Mouse (Mus musculus) testis, adult 2 months (tissue): ENCODE measurements around the gene Galnt17. TPM values are rescaled to one million over a fixed set of nuclear protein-coding genes. Genes with fewer than 3 reads are reported as not detected.

ENCODE experiments used
- H3K27ac ChIP-seq: fragments of 200-500 bp; 2 replicates; pipeline ENCODE4 v1.5.1; 2012; ENCODE audit warnings: low read depth, low read length; ENCODE audit not compliant: control insufficient read depth, insufficient read depth
- H3K27me3 ChIP-seq: fragments of 200-500 bp; 2 replicates; pipeline ENCODE4 v1.6.1; 2012; ENCODE audit warnings: mild to moderate bottlenecking, low read length, moderate library complexity; ENCODE audit not compliant: control insufficient read depth, insufficient read depth
- H3K36me3 ChIP-seq: fragments of 200-500 bp; 2 replicates; pipeline ENCODE4 v1.6.1; 2012; ENCODE audit warnings: mild to moderate bottlenecking, low read length; ENCODE audit not compliant: control insufficient read depth, insufficient read depth
- H3K4me1 ChIP-seq: fragments of 200-500 bp; 2 replicates; pipeline ENCODE4 v1.6.1; 2012; ENCODE audit warnings: low read length; ENCODE audit not compliant: control insufficient read depth, insufficient read depth
- H3K4me3 ChIP-seq: fragments of 200-500 bp; 2 replicates; pipeline ENCODE4 v1.5.1; 2012; ENCODE audit warnings: low read depth, mild to moderate bottlenecking, low read length, moderate library complexity, mixed read lengths; ENCODE audit not compliant: control insufficient read depth
- CTCF ChIP-seq: fragments of 200-500 bp; IDR thresholded peaks from 2 replicates; pipeline ENCODE4 v1.5.1; 2012; ENCODE audit warnings: low read depth, mild to moderate bottlenecking, inconsistent platforms, low read length, moderate library complexity; ENCODE audit not compliant: control insufficient read depth, insufficient read depth, insufficient replicate concordance
- POLR2A ChIP-seq: fragments of 200-500 bp; IDR thresholded peaks from 2 replicates; pipeline ENCODE4 v1.6.1; 2012; ENCODE audit warnings: low read depth, mild to moderate bottlenecking, inconsistent platforms, low read length, moderate library complexity; ENCODE audit not compliant: control insufficient read depth
- polyA plus RNA-seq: library from polyadenylated mRNA; depleted of rRNA; stranded (reverse); fragments of >200 nt; gene quantifications from 2 replicates; pipeline ENCODE4 v1.2.3, GENCODE M21; 2012

Galnt17 gene
- polyA plus RNA-seq, 1 experiment = 0.95 TPM

GRCm38 (mm10) chr5:130950894-130951400, 357.4 kb downstream of the Galnt17 start:
- H3K4me1 ChIP-seq = no peaks in the 10 kb centered on the region
- peak; percentile 24; the same call in 1 of the 2 replicates for TF ChIP-seq CTCF
- TF ChIP-seq POLR2A = no peak
- H3K27me3 ChIP-seq = no peaks in the 10 kb centered on the region
- no peaks in the 10 kb centered on the region for H3K36me3 ChIP-seq
- no peak overlapping the region for H3K4me3 ChIP-seq
- H3K27ac ChIP-seq = no peak overlapping the region

- no peak overlapping the region for H3K4me3 ChIP-seq
- no peaks in the 10 kb centered on the region for H3K27me3 ChIP-seq
- no peak overlapping the region for H3K27ac ChIP-seq
- H3K36me3 ChIP-seq = no peaks in the 10 kb centered on the region
- H3K4me1 ChIP-seq = no peaks in the 10 kb centered on the region
- TF ChIP-seq POLR2A (no peak), CTCF (no peak)
Observed at GRCm38 (mm10) chr5:130950421-130950820, 357.9 kb downstream of the Galnt17 start.

DNA sequence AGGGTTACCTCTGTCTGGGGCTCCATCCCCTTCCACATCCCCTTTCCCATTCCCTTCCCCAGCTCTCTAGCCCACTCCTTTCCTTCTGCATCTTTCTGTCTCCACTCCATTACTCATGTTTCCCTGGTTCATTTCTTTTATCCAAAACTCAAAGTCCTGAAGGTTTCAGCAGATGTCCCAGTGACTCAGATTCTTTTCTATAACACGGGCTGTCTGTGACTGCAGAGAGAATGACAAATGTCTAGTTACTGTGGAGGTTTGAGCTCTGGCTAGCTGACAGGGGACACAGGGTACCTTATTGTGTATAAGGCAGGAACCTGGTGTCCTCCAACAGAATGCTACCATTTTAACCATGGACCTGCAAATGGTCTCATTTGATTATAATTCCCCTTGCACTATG, 358.6 kb downstream of the Galnt17 start:
- no peak for TF ChIP-seq POLR2A
- no peak for TF ChIP-seq CTCF
- Histone ChIP-seq H3K4me3 (no peak overlapping the region), H3K27me3 (no peaks in the 10 kb centered on the region), H3K36me3 (no peaks in the 10 kb centered on the region), H3K4me1 (no peaks in the 10 kb centered on the region), H3K27ac (no peak overlapping the region)

DNA sequence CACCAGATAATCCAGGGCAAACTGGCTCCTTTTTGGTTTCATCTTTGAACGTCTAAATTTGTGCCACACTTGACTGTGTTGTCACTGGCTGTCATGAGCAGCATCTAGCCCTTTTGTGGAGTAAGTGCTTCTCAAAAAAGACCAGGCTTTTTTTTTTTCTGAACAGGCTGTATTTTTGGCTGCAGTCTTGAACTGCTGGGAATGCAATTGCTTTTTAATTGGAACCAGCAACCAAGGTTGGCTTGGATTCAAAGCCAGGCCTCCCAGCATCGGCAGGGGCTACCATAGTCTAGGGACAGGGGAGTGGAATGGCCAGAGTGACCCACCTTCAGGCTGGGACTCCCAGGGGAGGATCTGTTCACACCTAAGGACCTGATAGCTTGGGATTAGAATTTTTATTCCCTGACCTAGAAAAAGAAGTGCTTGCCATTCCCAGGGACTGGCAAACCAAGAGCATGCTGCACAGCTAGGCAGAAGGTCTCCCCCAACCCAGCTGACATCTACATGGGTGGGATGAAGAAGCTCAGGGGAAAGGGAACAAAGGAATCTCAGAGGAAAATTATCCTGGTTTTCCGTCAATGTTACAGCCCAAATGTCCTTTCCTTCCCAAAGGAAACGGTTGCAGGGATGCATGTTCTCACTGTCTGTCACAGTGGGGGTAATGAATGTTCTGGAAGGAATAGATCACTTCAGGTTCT, 369.2 kb downstream of the Galnt17 start:
- no peaks in the 10 kb centered on the region for H3K27me3 ChIP-seq
- no peak overlapping the region for H3K4me3 ChIP-seq
- no peaks in the 10 kb centered on the region for H3K36me3 ChIP-seq
- H3K27ac ChIP-seq = no peak overlapping the region
- no peaks in the 10 kb centered on the region for H3K4me1 ChIP-seq
- TF ChIP-seq CTCF (no peak), POLR2A (no peak)

DNA sequence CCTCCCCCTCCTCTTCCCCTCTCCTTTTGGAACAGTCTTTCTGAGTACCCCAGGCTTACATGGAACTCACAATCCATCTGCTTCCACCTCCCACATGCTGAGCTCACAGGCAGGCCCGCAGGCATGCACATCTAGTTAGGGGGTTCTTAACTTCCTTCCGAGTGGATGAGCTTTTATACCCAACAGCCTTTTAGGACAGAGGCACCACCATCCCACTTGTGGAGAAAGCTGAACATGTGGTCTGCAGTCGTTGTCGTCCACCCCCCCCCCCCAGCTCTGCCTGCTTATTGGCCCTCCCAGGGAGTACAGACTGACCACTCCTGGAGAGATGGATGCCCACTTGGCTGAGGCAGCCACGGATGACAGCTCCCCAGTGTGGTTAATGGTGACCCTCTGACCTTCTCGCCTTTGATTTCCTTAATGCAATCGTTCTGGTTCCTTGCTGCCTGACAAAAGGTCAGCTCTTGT, 370.0 kb downstream of the Galnt17 start:
- Histone ChIP-seq H3K27me3 (no peaks in the 10 kb centered on the region), H3K4me3 (no peak overlapping the region), H3K27ac (no peak overlapping the region), H3K4me1 (no peaks in the 10 kb centered on the region), H3K36me3 (no peaks in the 10 kb centered on the region)
- no peak for TF ChIP-seq POLR2A
- no peak for TF ChIP-seq CTCF

DNA sequence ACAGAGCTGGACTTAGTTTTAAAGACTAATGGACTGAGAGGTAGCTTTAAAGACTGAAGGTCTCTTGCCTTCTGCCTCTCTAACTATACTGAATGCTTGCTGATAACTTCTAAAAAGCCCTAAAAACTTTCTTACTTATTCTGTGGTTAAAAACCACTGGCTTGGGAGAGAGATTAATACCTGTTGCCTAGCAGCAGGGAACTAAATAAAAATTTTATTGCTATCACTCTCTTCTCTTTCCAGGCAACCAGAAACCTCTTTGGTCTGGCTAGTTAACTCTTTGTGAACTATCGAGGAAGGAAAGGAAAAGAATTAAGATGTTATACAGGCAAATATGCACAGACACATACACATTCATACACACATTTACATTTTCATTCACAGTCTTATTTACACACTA, 377.3 kb downstream of the Galnt17 start:
- no peaks in the 10 kb centered on the region for H3K36me3 ChIP-seq
- no peaks in the 10 kb centered on the region for H3K4me1 ChIP-seq
- H3K27ac ChIP-seq = no peak overlapping the region
- no peak overlapping the region for H3K4me3 ChIP-seq
- TF ChIP-seq POLR2A (no peak), CTCF (no peak)
- no peaks in the 10 kb centered on the region for H3K27me3 ChIP-seq

- H3K4me1 ChIP-seq = no peaks in the 10 kb centered on the region
- H3K27ac ChIP-seq = no peak overlapping the region
- no peaks in the 10 kb centered on the region for H3K36me3 ChIP-seq
- H3K27me3 ChIP-seq = no peaks in the 10 kb centered on the region
- no peak overlapping the region for H3K4me3 ChIP-seq
- TF ChIP-seq CTCF (no peak), POLR2A (no peak)
Observed at GRCm38 (mm10) chr5:130927794-130928149, 380.5 kb downstream of the Galnt17 start.
